Mouse (Mus musculus) forebrain, embryonic 15.5 days (tissue): ENCODE data around the gene Onecut1. TPM values are rescaled to one million over a fixed set of nuclear protein-coding genes. Genes with fewer than 3 reads are reported as not detected.

Experiments used
- ATAC-seq: fragments of 200-750 bp; cut with Nextera tagmentation; replicated peaks from 2 replicates; pipeline ENCODE4 v1.8.0; 2017; ENCODE audit warnings: mild to moderate bottlenecking, moderate TSS enrichment, moderate library complexity
- H3K27ac ChIP-seq: fragments of 300-500 bp; sonication (generic); replicated peaks from 2 replicates; pipeline ENCODE4 v1.5.1; 2015; ENCODE audit warnings: mild to moderate bottlenecking, inconsistent platforms
- H3K27me3 ChIP-seq: fragments of 300-500 bp; sonication (generic); 2 replicates; pipeline ENCODE4 v1.6.1; 2015; ENCODE audit warnings: inconsistent platforms
- H3K36me3 ChIP-seq: fragments of 300-500 bp; sonication (generic); 2 replicates; pipeline ENCODE4 v1.6.1; 2015; ENCODE audit warnings: mild to moderate bottlenecking, inconsistent platforms
- H3K4me1 ChIP-seq: fragments of 300-500 bp; sonication (generic); 2 replicates; pipeline ENCODE4 v1.6.1; 2015; ENCODE audit warnings: inconsistent platforms
- H3K4me2 ChIP-seq: fragments of 300-500 bp; sonication (generic); replicated peaks from 2 replicates; pipeline ENCODE4 v1.6.1; 2015; ENCODE audit warnings: mild to moderate bottlenecking, inconsistent platforms
- H3K4me3 ChIP-seq: fragments of 300-500 bp; sonication (generic); 2 replicates; pipeline ENCODE4 v1.5.1; 2015; ENCODE audit warnings: mild to moderate bottlenecking, inconsistent platforms
- H3K9ac ChIP-seq: fragments of 300-500 bp; sonication (generic); replicated peaks from 2 replicates; pipeline ENCODE4 v1.6.1; 2015; ENCODE audit warnings: mild to moderate bottlenecking, inconsistent platforms
- H3K9me3 ChIP-seq: fragments of 300-500 bp; sonication (generic); 2 replicates; pipeline ENCODE4 v1.6.1; 2016; ENCODE audit warnings: inconsistent platforms
- WGBS: fragments of 180-500 bp; shearing (Covaris S2); methylation state at CpG from one replicate; pipeline ENCODE4 v1.1.7; 2015; ENCODE audit warnings: mixed read lengths; 5-methylcytosine and 5-hydroxymethylcytosine counted together
- polyA plus RNA-seq: library from polyadenylated mRNA; unstranded; fragments of >200 nt; fragmentation: Nextera tagmentation; extraction: Ambion mirVana; gene quantifications from 2 replicates; pipeline ENCODE4 v1.2.1, GENCODE M21; 2015

The Onecut1 gene
- polyA plus RNA-seq, 1 experiment from 2014 or later: 1.3 TPM

- WGBS: 91% methylated on average over 6 of the region's 6 CpGs
- peaks cover 14% of the 10 kb centered on the region for H3K4me1 ChIP-seq
- H3K27ac ChIP-seq: no peak overlapping the region
- no peaks in the 10 kb centered on the region for H3K36me3 ChIP-seq
- no peak overlapping the region for H3K4me3 ChIP-seq
- H3K4me2 ChIP-seq: no peak overlapping the region
- no peaks in the 10 kb centered on the region for H3K27me3 ChIP-seq
- no peaks in the 10 kb centered on the region for H3K9me3 ChIP-seq
- no peak for ATAC-seq
- H3K9ac ChIP-seq: no peak overlapping the region
Observed at GRCm38 (mm10) chr9:74923291-74923977, 61.7 kb downstream of the Onecut1 start.

GRCm38 (mm10) chr9:74925220-74925769 lies 63.6 kb downstream of the Onecut1 start:
- Histone ChIP-seq H3K9ac (no peak overlapping the region), H3K27ac (0 out of 2 replicates have a peak overlapping the region, but pooled peaks have one; percentile 1), H3K4me2 (no peak overlapping the region), H3K27me3 (no peaks in the 10 kb centered on the region), H3K36me3 (no peaks in the 10 kb centered on the region), H3K4me1 (peaks cover 14% of the 10 kb centered on the region), H3K9me3 (no peaks in the 10 kb centered on the region), H3K4me3 (no peak overlapping the region)
- ATAC-seq: peak; percentile 67
- 4% methylated on average over 10 of the region's 10 CpGs for WGBS

GRCm38 (mm10) chr9:74929981-74930423 lies 68.3 kb downstream of the Onecut1 start:
- Histone ChIP-seq H3K9me3 (no peaks in the 10 kb centered on the region), H3K4me2 (no peak overlapping the region), H3K9ac (no peak overlapping the region), H3K27me3 (no peaks in the 10 kb centered on the region), H3K4me1 (peaks cover 8% of the 10 kb centered on the region), H3K4me3 (no peak overlapping the region), H3K27ac (no peak overlapping the region), H3K36me3 (no peaks in the 10 kb centered on the region)
- WGBS: 94% methylated on average over 4 of the region's 4 CpGs
- ATAC-seq: no peak

- Histone ChIP-seq H3K4me3 (no peak overlapping the region), H3K27me3 (no peaks in the 10 kb centered on the region), H3K36me3 (no peaks in the 10 kb centered on the region), H3K9ac (no peak overlapping the region), H3K4me1 (peaks cover 2% of the 10 kb centered on the region), H3K9me3 (no peaks in the 10 kb centered on the region), H3K4me2 (no peak overlapping the region), H3K27ac (no peak overlapping the region)
- no peak for ATAC-seq
- WGBS: 78% methylated on average over 5 of the region's 5 CpGs
Observed at GRCm38 (mm10) chr9:74930653-74931052, 68.9 kb downstream of the Onecut1 start.

- Histone ChIP-seq H3K9me3 (no peaks in the 10 kb centered on the region), H3K27me3 (no peaks in the 10 kb centered on the region), H3K36me3 (no peaks in the 10 kb centered on the region), H3K4me3 (no peak overlapping the region), H3K27ac (no peak overlapping the region), H3K4me1 (no peaks in the 10 kb centered on the region), H3K9ac (no peak overlapping the region), H3K4me2 (no peak overlapping the region)
- 83% methylated on average over 3 of the region's 3 CpGs for WGBS
- ATAC-seq: no peak
Observed at GRCm38 (mm10) chr9:74935289-74935688, 73.6 kb downstream of the Onecut1 start.

- Histone ChIP-seq H3K27me3 (no peaks in the 10 kb centered on the region), H3K4me3 (no peak overlapping the region), H3K9ac (no peak overlapping the region), H3K9me3 (no peaks in the 10 kb centered on the region), H3K4me2 (no peak overlapping the region), H3K36me3 (no peaks in the 10 kb centered on the region), H3K4me1 (no peaks in the 10 kb centered on the region), H3K27ac (no peak overlapping the region)
- WGBS: 91% methylated on average over 3 of the region's 3 CpGs
- no peak for ATAC-seq
Observed at GRCm38 (mm10) chr9:74937761-74938160, 76.0 kb downstream of the Onecut1 start.

GRCm38 (mm10) chr9:74938670-74939534 lies 77.2 kb downstream of the Onecut1 start:
- H3K4me2 ChIP-seq: no peak overlapping the region
- no peak overlapping the region for H3K27ac ChIP-seq
- WGBS: 90% methylated on average over 12 of the region's 12 CpGs
- no peaks in the 10 kb centered on the region for H3K9me3 ChIP-seq
- H3K36me3 ChIP-seq: no peaks in the 10 kb centered on the region
- no peak for ATAC-seq
- H3K9ac ChIP-seq: no peak overlapping the region
- H3K4me1 ChIP-seq: no peaks in the 10 kb centered on the region
- no peaks in the 10 kb centered on the region for H3K27me3 ChIP-seq
- no peak overlapping the region for H3K4me3 ChIP-seq

Other genes starting within 250 kb of the Onecut1 start
- gene Fam214a, start 91.0 kb downstream of the Onecut1 start, polyA plus RNA-seq: 28.9 and 29.8 TPM in 2 replicates
- gene Arpp19, start 175.7 kb downstream of the Onecut1 start, polyA plus RNA-seq: 230 and 242 TPM in 2 replicates
- gene Myo5a, start 209.1 kb downstream of the Onecut1 start, polyA plus RNA-seq: 33.5 and 33.6 TPM in 2 replicates